Mouse (Mus musculus): ENCODE measurements around the gene Ndufv1. TPM values are rescaled to one million over a fixed set of nuclear protein-coding genes. Genes with fewer than 3 reads are reported as not detected.
"Not testable (repeated sequence)": the region's sequence is repeated elsewhere in the genome, so short reads cannot be mapped to it uniquely, and the experiment has no call there.

The Ndufv1 gene
- polyA plus RNA-seq, 1 experiment = 127 TPM

DNA sequence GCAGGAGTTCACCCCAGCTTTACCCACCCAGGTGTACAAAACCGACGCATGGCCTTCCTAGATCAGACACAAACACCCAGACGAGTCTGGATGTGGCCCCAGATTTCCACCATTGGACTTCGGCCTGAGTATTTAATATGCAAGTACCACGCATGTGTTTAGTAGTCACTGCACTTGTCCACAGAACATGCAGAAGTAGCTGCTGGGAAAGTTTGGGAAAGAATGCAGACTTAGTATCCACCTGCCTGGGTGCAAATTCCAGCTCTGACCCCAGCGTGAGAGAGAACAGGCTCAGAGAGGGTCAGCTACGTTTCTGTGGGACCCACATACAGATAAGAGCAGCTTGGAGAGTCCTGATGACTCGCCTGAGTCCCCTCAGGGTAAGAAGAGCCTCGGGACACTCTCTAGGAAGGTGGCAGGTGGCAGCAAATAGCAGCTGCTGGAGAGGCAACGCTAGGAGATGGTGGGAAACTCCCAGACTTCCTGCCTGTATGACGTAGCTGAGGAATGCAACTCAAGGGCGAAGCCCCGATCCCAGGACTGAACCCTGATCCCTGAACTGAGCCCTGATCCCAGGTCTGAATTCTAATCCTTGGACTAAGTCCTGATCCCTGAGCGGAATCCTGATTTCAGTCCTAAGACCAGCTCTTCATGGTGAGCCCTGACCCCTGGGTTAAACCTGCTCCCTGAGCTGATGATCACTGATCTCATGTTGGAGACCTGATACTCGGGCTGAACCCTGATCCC lies 43.5 kb upstream of the Ndufv1 start:
- 54% methylated on average over 15 of the region's 15 CpGs for WGBS
- DNase-seq = no peak
- no peak for TF ChIP-seq CTCF (IDR thresholded peaks at IDR 0.05; ENCODE audit: insufficient read depth, low read length)
- TF ChIP-seq POLR2A (IDR thresholded peaks at IDR 0.05; ENCODE audit: borderline replicate concordance, extremely low read depth, low read depth, low read length) = no peak
- Histone ChIP-seq H3K4me3 (replicated peaks; ENCODE audit: extremely low read depth, low read depth, low read length) (no peak overlapping the region), H3K4me1 (ENCODE audit: control insufficient read depth, insufficient read depth, low read length) (peaks cover 4% of the 10 kb centered on the region; the same call in 1 of the 2 replicates)

DNA sequence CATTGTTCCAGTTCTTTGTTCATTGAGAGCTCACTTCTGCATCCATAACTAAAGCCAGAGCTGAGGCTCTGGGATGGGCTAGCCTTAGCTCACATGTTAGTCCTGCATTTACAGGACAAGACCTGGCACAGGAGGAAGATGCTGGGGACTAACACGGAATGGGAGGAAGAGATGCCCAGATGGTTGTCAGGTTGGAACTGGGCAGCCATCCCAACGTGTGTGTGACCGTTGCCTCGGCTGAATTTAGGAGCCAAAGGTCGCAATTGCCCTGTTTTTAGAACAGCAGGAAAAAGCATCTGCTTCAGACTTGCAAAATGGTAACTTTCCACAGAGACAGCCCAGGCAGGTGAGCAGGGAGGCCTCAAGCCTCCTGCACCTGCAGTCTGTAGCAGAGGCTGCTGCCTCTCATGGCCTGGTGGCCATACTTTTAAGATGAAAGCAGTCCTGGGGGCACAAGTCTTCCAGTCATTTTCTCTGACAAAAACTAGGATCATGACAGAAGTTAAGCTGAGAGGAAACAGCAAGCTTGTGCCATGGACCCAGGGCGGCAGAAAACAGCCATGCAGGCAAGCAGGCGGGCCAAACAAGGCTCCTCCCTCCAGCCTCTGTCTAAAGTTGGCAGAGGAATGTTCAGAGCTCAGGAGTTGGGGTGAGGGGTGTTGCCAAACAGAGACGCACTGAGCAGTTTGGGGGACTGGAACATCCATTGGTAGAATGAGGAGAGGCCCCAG lies 42.8 kb upstream of the Ndufv1 start:
- DNase-seq = no peak
- TF ChIP-seq POLR2A (IDR thresholded peaks at IDR 0.05; ENCODE audit: borderline replicate concordance, extremely low read depth, low read depth, low read length) (no peak), CTCF (IDR thresholded peaks at IDR 0.05; ENCODE audit: insufficient read depth, low read length) (no peak)
- WGBS = 72% methylated on average over 8 of the region's 8 CpGs
- no peak overlapping the region for H3K4me3 ChIP-seq (replicated peaks; ENCODE audit: extremely low read depth, low read depth, low read length)
- peaks cover 4% of the 10 kb centered on the region; the same call in 1 of the 2 replicates for H3K4me1 ChIP-seq (ENCODE audit: control insufficient read depth, insufficient read depth, low read length)

DNA sequence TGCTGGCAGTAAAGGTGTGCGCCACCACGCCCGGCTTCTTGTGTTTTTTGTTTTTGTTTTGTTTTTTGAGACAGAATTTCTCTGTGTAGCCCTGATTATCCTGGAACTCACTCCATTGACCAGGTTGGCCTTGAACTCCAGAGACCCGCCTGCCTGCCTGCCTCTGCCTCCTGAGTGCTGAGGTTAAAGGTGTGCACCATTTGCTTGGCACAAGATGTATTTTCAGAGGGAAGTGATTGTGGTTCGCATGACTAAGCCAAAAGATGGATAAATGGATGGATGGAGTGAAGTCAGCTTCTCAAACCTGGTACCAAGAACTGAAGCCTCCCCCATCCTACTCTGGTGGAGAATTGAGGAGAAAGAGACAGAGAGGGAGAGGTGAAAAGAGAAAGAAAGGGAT lies 42.0 kb upstream of the Ndufv1 start:
- TF ChIP-seq POLR2A (IDR thresholded peaks at IDR 0.05; ENCODE audit: borderline replicate concordance, extremely low read depth, low read depth, low read length) (no peak), CTCF (IDR thresholded peaks at IDR 0.05; ENCODE audit: insufficient read depth, low read length) (no peak)
- H3K4me3 ChIP-seq (replicated peaks; ENCODE audit: extremely low read depth, low read depth, low read length) = no peak overlapping the region
- no peak for DNase-seq
- 90% methylated on average over 5 of the region's 5 CpGs for WGBS
- H3K4me1 ChIP-seq (ENCODE audit: control insufficient read depth, insufficient read depth, low read length) = peaks cover 4% of the 10 kb centered on the region; the same call in 1 of the 2 replicates

DNA sequence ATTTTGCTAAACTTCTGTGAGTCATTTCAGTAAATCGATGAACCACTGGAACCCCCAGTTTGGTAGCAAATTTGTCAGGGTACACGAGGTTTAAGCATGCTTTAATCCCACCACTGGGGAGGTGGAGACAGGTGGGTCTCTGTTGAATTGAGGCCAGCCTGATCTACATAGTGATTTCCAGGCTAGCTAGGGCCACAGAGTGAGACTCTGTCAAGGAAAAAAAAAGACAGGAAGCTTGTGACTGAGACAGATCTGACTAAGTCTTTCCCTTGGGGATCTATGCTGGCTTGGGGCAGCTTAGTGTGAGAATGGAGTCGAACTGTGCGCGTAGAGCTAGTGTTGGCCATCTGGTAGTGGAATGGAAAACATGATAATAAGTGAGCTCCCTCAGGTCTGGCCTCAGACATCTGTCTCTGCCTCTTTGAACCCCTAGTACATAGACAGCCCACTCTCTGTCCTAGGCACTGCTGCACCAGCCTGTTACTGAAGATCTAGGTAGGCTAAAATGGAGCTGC lies 40.0 kb upstream of the Ndufv1 start:
- no peak for DNase-seq
- Histone ChIP-seq H3K4me3 (replicated peaks; ENCODE audit: extremely low read depth, low read depth, low read length) (no peak overlapping the region), H3K4me1 (ENCODE audit: control insufficient read depth, insufficient read depth, low read length) (no peaks in the 10 kb centered on the region)
- WGBS = 60% methylated on average over 5 of the region's 5 CpGs
- TF ChIP-seq CTCF (IDR thresholded peaks at IDR 0.05; ENCODE audit: insufficient read depth, low read length) (no peak), POLR2A (IDR thresholded peaks at IDR 0.05; ENCODE audit: borderline replicate concordance, extremely low read depth, low read depth, low read length) (no peak)

DNA sequence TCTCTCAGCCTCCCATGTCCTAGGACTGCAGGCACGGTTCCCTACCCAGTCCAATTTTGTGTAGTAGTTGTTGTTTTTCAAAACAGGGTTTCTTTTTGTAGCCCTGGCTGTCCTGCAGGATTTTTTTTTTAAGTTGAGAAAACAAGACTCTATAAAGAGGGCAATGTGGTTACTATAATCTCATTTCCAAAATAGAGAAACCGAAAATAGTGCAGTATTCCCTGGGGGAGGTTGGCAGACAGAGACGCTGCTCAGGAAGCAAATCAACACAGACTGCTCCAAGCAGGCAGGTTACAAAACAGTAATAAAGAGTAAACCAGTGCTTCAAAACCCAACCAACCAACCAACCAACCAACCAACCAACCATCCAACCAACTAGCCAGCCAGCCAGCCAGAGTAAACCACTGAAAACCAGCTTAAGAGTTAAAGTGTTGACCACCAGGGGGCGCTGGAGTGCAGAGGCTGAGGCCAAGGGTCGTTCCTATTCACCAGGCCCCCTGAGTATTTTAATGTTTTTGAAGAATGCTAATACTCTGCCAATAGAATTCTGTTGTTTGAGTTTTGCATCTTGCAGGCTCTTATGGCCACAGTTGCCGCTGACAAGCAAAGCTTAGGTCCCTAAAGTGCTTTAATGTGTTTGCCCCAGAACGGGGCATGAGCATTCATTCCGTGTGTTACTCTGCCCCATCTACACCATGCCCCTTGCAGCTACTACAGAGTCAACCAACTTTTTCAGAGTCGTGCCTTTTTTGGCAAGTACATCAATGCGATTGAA lies 39.3 kb upstream of the Ndufv1 start:
- DNase-seq = peak; percentile 68
- Histone ChIP-seq H3K4me3 (replicated peaks; ENCODE audit: extremely low read depth, low read depth, low read length) (no peak overlapping the region), H3K4me1 (ENCODE audit: control insufficient read depth, insufficient read depth, low read length) (no peaks in the 10 kb centered on the region)
- WGBS = 48% methylated on average over 10 of the region's 10 CpGs
- no peak for TF ChIP-seq POLR2A (IDR thresholded peaks at IDR 0.05; ENCODE audit: borderline replicate concordance, extremely low read depth, low read depth, low read length)
- peak; percentile 76 for TF ChIP-seq CTCF (IDR thresholded peaks at IDR 0.05; ENCODE audit: insufficient read depth, low read length)

DNA sequence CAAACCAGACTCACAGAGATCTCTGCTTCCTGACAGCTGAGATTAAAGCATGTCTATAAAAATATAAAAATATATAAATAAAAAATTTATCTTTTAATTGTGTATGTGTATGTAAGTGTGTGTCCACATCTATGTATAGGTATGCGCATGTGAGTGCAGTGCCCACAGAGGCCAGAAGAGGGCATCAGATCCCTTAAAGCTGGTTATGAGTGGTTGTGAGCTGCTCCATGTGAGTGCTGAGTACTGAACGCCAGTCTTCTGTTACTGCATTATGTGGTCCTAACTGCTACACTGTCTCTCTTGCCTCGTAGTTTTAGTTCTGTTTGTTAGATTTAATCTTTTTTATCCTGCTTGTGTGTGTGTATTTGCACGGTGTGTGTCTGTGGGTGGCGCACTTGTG lies 38.4 kb upstream of the Ndufv1 start:
- 98% methylated on average over 5 of the region's 5 CpGs for WGBS
- no peak for DNase-seq
- peaks cover 2% of the 10 kb centered on the region; the same call in 1 of the 2 replicates for H3K4me1 ChIP-seq (ENCODE audit: control insufficient read depth, insufficient read depth, low read length)
- H3K4me3 ChIP-seq (replicated peaks; ENCODE audit: extremely low read depth, low read depth, low read length) = no peak overlapping the region
- TF ChIP-seq CTCF (IDR thresholded peaks at IDR 0.05; ENCODE audit: insufficient read depth, low read length) (no peak), POLR2A (IDR thresholded peaks at IDR 0.05; ENCODE audit: borderline replicate concordance, extremely low read depth, low read depth, low read length) (no peak)

DNA sequence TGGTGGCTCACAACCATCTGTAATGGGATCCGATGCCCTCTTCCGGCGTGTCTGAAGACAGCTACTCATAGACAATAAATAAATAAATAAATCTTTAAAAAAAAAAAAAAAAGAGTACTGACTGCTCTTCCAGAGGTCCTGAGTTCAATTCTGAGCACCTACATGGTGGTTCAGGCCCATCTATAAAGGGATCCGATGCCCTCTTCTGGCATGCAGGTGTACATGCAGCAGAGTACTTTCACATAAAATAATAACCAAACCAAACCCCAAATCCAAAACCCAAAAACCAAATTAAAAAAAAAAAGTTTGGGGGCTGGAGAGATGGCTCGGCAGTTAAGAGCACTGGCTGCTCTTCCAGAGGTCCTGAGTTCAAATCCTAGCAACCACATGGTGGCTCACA lies 36.5 kb upstream of the Ndufv1 start:
- DNase-seq; H3K4me3 ChIP-seq (replicated peaks; ENCODE audit: extremely low read depth, low read depth, low read length); H3K4me1 ChIP-seq (ENCODE audit: control insufficient read depth, insufficient read depth, low read length): not testable (repeated sequence)
- whole genome bisulfite sequencing = 80% methylated on average over 5 of the region's 5 CpGs

DNA sequence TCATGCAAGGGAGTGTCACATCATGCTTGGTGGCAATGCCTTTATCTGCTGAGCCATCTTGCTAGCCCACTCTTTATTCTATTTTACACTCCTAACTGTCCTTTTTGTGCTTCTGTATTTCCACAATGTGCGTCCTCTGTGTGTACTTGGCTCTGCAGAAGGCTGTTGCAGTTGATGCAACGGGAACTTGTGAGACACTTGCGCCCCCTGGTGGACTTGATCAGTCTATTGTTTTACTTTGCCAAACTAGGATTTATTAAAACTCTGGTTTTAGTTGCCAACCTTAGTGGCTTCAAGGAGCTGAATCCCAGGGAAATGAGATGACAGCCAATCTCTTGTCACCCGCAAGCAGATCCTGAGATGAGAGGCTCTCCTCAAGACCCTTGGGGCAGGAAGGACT lies 35.3 kb upstream of the Ndufv1 start:
- H3K4me3 ChIP-seq (replicated peaks; ENCODE audit: extremely low read depth, low read depth, low read length) = no peak overlapping the region
- peak; percentile 80 for DNase-seq
- H3K4me1 ChIP-seq (ENCODE audit: control insufficient read depth, insufficient read depth, low read length) = peaks cover 7% of the 10 kb centered on the region
- TF ChIP-seq POLR2A (IDR thresholded peaks at IDR 0.05; ENCODE audit: borderline replicate concordance, extremely low read depth, low read depth, low read length) (no peak), CTCF (IDR thresholded peaks at IDR 0.05; ENCODE audit: insufficient read depth, low read length) (peak; percentile 77)
- WGBS = 10% methylated on average over 4 of the region's 4 CpGs

DNA sequence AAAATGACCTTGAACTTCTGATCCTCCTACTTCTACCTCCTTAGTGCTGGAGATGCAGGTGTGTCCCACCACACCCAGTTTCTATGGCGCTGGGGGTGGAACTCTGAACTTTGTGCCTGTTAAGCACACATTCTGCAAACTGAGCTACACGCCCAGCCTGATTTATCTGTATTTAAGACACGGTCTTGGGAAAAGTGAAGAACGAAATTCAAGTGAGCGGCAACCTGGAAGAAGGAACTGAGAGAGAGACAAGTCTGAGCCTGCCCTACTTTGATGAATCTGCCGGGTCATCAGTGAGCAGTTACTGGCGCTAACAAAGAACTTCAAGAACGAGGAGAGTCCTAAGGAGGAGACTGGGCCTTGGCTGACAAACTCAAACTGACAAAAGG lies 34.3 kb upstream of the Ndufv1 start:
- no peak overlapping the region for H3K4me3 ChIP-seq (replicated peaks; ENCODE audit: extremely low read depth, low read depth, low read length)
- peaks cover 7% of the 10 kb centered on the region for H3K4me1 ChIP-seq (ENCODE audit: control insufficient read depth, insufficient read depth, low read length)
- no peak for TF ChIP-seq POLR2A (IDR thresholded peaks at IDR 0.05; ENCODE audit: borderline replicate concordance, extremely low read depth, low read depth, low read length)
- no peak for TF ChIP-seq CTCF (IDR thresholded peaks at IDR 0.05; ENCODE audit: insufficient read depth, low read length)
- WGBS = 80% methylated on average over 8 of the region's 8 CpGs
- no peak for DNase-seq
